Mouse (Mus musculus): ENCODE data around the gene Fibin.

Fibin gene

DNA sequence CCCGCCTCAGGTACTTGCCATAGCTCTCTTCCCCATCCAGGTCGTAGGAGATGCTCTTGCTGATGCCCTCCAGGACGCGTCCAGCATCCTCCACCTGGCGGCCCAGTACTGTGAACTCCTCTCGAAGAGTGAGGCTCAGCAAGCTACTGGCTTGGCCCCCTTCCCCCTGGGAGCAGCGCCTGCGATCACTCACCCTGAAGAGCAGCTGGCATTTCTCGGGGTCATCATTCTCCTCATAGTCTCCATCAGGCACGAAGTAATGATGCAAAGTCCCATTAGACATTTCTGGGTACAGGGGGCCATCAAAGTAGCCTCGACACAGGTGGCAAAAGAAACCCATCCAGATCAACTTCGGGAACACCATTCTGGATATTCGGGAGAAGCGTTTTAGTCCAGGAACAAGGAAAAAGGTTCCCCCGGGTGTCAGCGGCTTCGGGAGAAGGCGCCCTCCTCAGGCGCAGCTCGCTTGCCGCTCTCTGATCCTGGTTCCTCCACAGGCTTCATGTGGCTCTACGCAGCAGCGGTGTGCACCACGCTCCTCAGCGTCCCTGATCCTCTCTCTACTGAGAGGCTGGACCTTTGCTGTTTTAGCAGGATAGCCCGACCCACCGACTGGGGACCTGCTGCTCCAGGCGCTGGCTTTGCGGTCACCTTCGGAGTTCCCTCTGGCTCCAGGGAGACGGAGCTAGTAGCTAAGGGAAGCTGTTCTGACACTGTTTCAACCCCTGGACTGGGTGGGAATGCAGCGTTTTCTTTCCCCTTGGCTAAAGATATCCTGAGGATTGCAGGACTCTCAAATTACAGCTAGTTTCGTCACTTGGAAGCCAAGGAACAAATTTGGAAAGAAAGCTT is at the start of gene Fibin:
Fibin (minus strand) TSS at position 752 of the 852 bp plus-strand sequence.
- DNase-seq (ENCODE audit: low spot score): no peak

DNA sequence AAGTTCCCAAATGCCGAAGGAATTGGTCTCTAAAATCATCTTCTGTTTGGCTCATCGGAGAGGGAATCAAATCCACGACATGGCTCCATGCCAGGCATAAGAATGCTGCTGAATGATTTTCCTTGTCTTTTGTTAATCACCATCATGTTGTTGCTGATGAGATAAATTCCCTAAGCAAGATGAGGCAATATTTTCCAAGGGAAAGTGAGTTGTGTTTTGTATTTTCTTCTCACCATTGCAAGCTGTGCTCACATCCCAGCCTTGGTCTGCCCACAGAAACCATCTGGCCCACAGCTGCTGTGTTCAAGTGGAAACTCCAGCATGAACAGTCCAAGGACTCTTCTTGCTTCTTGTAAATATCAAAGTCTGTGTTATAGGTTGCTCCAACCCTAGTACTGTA is 48.4 kb upstream of the Fibin start:
- DNase-seq (ENCODE audit: low spot score): no peak

DNA sequence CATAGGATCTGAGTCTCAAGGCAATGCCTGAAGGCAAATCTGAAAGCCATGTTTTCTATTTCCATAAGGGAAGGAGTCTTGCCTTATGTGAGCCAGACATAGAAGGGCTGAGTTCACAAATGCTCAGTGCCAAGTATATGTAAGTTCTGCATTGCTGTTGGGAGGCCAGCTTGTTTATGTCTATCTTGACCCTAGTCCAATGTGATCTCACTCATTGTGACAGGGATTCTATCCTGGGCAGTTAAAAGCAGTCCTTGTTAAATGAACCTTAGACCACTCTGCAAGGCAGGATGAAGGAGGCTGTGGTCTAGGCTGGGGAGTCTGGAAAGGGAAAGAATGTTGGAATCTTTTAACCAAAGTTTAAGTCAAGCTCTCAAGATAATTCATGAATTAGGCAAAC is 45.8 kb upstream of the Fibin start:
- DNase-seq (ENCODE audit: low spot score): no peak

DNA sequence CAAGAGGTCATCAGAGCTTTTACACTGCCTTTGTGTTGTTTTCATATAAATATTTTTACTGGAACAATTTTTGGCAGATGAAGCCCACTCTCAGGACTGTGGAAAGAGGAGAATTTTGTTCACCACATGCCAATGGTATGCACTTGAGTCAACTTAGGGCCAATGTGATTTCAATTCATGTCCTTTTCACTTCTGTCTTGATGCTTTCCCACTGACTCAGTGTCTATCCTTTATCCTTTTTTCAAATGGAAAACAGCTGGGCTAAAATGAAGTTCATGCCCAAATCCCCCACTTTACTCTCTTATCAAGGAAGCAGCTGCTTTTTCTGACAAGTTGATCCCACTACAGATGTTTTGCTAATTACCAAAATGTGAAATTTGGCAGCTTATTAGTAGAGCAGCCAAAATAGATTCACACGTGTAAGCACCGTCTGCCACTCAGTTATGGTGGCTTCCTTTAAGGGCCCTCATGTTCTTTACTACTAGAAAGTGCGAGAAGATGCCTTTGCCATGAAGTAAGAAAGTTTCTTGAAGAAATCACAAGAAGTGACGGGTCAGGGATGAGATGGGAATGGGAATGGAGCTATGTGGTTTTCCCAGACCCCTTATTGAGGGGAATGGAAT is 29.8 kb upstream of the Fibin start:
- DNase-seq (ENCODE audit: low spot score): no peak

DNA sequence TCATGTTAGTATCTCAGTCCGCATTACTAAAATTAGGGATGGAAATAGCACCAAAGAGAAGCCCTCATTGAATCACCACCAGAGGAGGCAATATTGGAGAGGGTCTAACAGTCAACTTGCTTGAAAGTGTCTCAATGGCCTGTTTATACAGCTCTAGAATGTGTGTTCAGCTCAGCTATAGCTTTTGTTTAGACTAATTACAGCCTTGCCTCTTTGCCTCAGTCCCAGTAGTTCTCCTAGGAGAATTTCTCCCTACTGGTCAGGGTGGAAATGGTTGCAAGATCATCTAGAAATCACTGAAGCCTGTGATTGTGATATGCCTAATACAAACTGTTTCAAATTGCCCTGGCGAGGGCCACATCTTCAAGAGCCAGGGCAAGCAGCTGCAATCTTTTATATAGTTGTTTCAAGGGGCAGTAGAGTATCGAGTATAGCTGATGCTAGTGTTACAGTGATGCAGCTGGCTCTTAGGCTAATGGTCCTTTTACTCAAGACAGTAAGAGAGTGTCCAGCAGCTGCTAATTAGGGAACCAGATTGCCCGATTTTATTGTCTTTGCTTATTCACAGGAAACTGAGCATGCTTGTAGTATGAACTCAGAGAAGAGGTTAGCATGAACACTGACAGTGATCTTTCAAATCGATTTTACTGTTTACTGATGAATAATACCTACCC is 27.9 kb upstream of the Fibin start:
- DNase-seq (ENCODE audit: low spot score): no peak

DNA sequence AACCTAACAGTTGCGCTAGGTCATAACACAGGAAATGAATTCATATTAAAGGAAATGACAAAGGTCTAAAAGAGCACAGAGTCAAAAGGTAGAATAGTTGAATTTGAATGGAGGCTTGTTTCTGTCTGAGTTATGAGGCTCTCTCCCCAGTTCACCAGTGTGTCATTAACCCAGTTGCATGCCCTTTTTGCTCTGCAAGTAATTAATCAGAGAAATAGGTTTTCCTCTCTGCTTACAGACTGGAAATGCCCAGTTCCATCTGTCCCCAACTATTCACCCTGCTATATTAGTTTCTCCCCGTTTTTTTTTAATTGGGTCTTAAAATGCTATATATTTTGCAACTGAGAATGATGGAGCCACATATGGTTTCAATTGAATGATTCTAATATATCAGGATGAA is 16.8 kb upstream of the Fibin start:
- DNase-seq (ENCODE audit: low spot score): no peak

DNA sequence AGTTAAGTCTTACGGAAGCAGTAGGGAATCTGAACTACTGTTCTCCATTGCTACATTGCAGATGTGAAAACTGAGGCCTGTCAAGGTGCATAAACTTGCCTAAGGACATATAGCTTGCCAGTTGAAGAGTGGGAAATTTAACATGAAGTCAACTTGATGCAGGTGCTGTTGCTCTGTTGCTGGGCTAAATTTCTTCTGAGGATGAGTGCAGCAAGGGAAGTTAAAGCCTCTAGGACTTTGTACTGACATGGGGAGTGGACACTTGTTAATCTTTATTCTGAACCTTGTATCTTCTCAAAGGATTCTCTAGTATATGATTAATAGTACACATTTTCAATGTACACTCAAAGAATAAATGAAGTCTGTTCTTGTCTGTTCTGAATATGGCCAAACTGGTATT is 13.7 kb upstream of the Fibin start:
- DNase-seq (ENCODE audit: low spot score): no peak

DNA sequence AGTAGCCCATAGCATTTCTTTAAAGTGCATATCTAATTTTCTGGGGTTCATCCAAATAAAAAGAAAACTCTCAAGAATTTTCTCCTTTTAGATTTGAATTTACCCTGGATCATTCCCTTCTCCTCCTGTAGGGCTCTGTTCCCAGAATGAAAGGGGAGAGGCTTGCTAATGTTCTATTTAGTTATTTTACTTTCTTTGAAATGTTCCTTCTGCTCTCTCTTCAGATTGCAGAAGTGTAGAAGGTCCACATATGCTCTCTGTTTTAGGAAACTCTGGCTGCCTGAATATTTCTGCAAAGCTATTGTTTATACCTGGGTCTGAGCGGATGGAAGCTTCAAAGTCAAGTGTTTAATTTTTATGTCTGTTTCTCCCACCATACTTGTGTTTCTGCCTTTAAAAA is 12.5 kb upstream of the Fibin start:
- DNase-seq (ENCODE audit: low spot score): no peak

DNA sequence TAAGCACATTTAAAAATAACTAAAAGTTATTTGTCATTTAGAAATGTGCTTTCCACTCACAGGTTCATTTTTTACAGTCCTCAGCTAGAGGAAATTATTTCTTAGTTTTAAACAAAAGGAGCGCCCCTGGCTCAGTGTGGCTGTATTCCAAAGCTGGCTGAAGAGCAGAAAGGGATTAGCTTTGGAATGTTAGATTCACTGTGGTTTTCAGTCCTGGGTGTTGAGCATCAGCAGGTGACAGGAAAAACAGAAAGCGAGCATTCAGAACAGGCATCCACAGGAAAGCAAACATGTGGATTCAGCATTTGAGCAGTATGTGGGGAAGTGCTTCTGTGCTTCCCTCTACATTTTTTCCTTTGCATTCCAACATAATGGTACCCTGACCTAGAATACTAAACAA is 10.2 kb upstream of the Fibin start:
- no peak for DNase-seq (ENCODE audit: low spot score)

DNA sequence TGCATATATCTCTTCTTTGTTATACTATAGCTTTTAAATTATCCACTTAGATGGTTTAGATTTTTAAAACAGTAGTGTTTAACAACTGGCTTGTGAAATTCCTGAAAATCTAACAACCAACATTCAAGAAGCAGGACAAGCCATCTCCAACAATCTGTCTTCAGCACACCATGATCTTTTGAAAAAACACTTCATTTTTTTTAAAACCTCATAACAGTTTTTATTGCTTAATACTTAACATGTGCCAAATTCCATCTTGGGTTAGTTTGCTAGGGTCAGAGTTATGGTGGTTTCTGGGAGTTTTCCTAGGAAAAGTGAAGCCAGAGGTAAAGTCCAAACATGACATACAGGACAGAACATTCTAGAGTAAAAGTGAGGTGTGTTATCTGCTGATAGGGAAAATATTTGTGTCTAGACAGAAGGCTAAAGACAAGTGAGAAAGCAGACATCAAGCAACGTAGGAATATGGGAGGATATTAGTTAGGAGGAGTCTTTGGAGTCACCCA is 4.5 kb upstream of the Fibin start:
- DNase-seq (ENCODE audit: low spot score): no peak

DNA sequence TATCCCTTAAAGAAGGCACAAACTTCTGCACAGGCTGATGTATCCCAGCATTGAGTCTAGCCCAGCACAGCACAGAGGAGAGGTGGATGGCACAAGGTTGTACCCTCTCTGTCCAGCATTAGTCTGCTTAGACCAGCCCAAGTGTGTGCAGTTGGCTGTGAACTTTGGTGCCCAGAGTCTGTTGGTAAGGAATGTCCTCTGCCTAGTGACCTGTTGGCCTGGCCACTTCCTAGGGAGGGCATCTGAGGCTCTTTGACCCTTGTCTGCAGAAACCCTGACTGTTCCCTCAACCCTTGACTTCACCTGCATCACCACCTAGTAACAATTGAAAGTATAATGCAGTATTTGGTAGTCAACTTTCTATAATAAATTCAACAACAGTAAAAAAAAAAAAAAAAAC is 2.4 kb upstream of the Fibin start:
- no peak for DNase-seq (ENCODE audit: low spot score)

DNA sequence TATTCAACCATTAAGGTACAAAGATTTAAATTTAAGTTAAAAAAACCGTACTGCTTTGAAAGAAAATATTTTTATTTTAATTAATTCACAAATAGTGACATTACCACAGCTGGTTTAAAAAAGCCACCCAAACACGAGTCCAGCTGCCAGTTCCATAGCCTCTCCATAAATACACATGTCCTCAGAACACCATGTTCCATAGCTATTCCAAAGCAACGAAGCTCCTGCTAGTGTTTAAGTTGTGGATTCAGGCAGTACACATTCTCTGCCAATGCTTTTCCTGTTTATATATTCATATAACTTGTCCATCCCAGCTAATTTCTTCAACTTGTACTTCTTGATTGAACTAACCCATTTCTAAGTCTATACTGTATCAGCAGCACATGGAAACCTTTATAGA is 872 bp upstream of the Fibin start:
- DNase-seq (ENCODE audit: low spot score): no peak

DNA sequence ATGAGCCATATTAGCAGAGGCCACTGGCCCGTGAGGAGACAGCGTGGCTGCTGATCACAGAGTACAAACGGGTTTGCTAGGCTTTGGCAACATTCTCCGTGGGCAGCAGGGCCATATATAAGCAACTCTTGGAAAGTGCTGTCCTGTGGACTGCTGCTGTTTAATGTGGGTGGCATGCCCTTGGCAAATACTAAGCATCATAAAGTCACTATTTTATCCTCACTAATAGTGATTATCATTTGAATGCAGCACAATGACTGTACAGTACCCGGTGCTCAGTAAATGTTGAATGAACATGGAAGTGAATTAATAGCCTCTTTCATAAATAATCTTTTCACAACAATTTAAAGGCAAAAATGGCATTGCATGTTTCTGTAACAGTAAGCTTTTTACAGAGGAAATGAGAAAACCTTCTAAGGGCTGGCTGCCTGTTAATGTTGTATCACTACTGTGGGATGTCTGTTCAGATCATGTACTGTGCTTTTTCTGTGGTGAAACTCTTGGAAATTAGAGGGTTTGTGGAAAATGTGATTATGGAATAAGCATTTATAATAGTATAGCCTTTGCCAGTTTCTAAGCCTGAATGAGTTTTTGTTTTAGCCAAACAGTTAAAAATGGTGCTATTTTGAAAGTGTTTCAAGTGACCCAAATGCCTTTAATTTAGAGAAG is 9.5 kb downstream of the Fibin start:
- DNase-seq (ENCODE audit: low spot score): no peak

DNA sequence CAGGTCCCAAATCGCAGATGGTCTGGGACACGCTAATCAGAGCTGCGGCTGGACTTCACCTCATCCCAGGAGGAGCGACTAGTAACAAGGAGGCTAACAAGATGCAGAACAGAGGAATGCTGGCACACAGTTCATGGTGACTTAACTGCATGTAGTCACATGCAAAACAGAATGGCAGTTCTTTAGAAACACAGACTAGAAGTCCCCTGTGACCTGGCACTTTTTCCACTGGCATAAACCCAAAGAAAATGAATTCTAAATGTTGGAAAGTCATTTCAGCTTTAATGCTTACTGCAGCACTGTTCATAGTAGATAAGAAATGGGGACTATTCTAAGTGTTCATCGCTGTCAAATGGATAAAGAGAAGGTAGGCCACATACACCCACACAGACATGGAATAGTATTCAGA is 11.1 kb downstream of the Fibin start:
- DNase-seq (ENCODE audit: low spot score): no peak

DNA sequence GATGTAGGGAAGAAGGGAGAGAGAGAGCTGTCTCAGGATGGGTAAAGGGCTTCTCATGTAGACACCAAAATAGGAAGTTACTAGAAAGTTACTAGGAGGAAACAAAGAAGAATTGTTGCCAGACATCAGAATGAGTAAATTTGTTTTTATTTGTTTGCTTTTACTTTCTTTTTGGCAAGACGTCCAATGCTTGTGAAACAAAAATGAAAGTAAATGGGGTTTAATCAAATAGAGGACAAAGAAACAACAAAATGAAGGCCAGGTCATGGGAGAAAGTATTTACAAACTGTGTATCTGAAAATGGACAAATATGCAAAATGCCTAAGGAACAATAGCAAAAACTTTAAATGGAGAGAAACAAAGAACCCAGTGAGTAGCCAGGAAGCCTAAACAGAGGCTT is 11.6 kb downstream of the Fibin start:
- DNase-seq (ENCODE audit: low spot score): no peak

DNA sequence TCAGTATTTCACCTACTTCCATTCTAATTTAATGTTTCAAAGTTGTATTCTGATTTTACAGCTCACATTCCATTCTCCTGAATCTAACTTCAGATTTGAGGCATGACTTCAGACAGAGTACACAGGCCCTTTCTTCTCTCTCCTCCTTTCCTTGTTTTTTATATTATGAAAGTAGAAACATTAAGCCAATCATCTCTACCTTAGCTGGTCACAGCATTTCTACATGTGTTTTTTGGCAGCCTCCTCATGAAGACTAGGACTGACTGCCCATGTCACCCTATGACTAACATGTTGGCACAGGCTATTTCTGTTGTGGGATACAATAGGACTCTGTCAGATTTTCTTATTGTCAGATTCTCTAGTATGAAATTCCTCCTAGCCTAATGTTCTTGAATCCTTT is 34.0 kb downstream of the Fibin start:
- DNase-seq (ENCODE audit: low spot score): no peak

DNA sequence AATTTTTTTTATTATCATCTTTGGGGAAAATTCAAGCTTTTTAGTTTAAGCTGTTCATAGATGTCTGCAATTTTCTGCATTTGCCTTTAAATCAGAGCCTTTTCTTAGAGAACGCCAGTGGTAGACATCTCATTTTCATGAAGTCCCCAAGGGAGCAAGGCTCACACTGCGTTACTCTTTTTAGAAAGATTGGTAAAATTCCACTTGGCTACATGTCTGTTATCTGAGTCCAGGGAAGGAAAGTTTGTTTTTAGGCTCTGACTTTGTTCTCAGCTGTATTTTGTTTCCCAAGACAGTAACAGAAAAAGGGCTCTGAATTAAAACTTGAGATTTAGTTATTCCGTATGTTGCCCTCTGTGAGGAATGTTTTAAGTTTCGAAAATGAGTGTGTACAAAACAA is 43.0 kb downstream of the Fibin start:
- no peak for DNase-seq (ENCODE audit: low spot score)

DNA sequence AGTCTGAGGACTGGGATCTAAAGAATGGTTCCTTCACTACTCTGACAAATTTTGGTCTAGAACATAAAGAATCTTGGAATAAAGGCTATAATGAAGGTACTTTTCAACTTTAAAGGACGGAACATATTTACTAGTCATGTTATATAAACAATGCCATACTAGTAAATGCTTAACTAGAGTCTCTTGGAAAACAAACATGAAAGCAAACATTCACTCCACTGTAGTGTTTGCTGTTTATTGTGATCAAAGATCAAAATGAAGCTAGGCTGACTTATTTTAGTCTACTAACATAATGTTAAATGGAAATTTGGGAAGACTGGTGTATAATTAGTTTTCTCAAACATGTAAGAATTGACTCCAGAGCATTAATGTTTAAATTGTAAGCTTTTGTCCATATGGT is 43.7 kb downstream of the Fibin start:
- no peak for DNase-seq (ENCODE audit: low spot score)

DNA sequence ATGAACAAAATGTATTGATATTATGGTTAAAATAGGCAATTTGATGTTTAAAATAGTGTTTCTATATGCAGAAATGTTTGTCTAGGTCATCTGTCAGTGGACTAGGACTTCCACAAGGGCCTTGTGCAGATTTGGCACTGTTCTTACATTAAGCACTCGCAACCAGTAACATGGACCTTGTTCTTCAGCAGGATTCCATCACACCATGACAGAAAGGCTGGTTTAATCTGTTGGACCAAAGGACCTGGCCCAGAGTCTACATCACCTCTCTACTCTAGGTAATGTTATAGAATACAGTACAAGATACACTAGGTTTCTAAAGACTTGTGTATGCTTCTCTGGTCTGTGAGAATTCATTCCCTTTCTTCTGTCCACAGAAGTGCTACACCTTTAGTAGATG is 44.3 kb downstream of the Fibin start:
- no peak for DNase-seq (ENCODE audit: low spot score)

DNA sequence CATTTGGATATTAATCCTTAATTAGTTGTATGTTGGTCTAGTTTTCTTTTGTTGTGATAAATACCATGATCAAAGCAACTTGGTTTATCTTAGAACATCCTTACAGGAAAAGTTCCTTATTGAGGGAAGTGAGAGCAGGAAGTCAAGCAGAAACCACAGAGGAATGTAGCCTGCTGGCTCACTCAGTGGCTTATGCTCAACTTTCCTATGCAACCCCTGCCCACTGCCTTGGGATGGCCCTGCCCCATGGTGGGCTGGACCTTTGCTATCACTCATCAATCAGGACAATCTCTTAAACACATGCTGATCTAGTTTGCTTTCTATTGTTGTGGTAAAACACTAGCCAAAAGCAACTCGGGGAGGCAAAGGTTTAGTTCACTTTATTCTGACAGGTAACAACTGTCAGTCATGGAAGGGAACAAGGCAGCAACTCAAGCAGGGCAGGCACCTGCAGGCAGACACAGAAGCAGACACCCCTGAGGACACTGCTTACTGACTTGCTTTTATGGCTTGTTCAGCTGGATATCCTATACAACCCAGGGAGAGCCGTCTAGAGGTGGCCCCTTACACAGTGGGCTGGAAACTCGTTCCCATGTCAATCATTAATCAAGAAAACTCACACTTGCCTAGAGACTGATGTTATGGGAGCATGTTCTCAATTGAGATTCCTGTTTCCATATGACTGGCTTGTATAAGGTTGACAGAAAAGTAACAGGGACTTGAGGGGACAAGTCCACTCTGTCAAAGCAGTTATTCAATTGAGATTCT is 46.7 kb downstream of the Fibin start:
- no peak for DNase-seq (ENCODE audit: low spot score)

DNA sequence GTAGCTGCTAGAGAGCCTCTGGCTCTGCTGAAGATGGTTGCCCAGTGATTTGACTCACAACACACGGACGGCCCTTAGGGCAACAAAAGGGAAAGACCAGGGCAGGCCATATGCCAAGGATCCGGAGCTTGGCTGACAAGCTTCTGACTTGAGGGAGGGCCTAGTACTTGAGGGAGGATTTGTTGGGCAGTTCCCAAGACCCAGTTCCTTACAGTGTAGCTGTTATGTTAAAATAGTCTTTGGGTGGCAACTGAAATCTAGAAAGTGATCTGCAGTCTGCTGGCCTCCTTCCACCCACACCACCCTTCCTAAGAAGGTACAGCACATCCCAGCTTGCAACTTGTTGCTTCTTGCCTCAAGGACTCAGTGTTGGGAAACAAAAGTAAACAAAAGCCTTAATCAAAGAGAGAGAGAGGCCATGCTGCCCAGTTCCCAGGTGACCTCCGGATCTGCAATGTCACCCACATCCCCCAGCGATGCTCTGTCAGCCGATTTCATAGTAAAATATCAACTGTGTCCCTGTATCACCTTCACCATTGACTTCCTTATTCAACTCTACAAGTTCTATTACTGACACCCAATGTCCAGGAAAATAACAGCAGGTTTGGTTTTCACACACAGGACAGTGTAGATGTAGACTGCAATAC is 48.4 kb downstream of the Fibin start, which contains the start of gene Bbox1:
Bbox1 (minus strand) TSS at position 52 of the 647 bp plus-strand sequence.
- DNase-seq (ENCODE audit: low spot score): no peak
